Mouse (Mus musculus) ES-E14 (cell line): Measurements from ENCODE around the gene Pnliprp2. TPM values are rescaled to one million over a fixed set of nuclear protein-coding genes. Genes with fewer than 3 reads are reported as not detected.

Experiments
- DNase-seq: peaks from one replicate; pipeline ENCODE4 v3.0.0-alpha.2; 2013; ENCODE audit warnings: low read depth, low spot score
- H3K27ac ChIP-seq: 2 replicates; pipeline ENCODE4 v1.5.1; 2012; ENCODE audit warnings: low read depth, mild to moderate bottlenecking, low read length, moderate library complexity, mixed read lengths; ENCODE audit not compliant: poor library complexity, insufficient read depth, severe bottlenecking
- H3K36me3 ChIP-seq: 2 replicates; pipeline ENCODE4 v1.6.1; 2012; ENCODE audit warnings: mild to moderate bottlenecking, low read length, moderate library complexity, mixed read lengths; ENCODE audit not compliant: control insufficient read depth, poor library complexity, insufficient read depth, severe bottlenecking
- H3K4me1 ChIP-seq, 2 experiments: fragments of 150-350 bp in 1 of 2; sonication (generic) in 1 of 2; 2 replicates each; pipeline ENCODE4 v1.6.1; 2012; ENCODE audit warnings: low read length in 2 of 2, mild to moderate bottlenecking in 1 of 2, mixed read lengths in 1 of 2; ENCODE audit not compliant: control insufficient read depth in 2 of 2, insufficient read depth in 2 of 2, poor library complexity in 1 of 2
- H3K4me3 ChIP-seq, 2 experiments: fragments of 150-350 bp in 1 of 2; sonication (generic) in 1 of 2; 2 replicates each; pipeline ENCODE4 v1.5.1; 2012; ENCODE audit warnings: low read length in 2 of 2, low read depth in 1 of 2, mild to moderate bottlenecking in 1 of 2, mixed read lengths in 1 of 2; ENCODE audit not compliant: insufficient read depth in 1 of 2, poor library complexity in 1 of 2, severe bottlenecking in 1 of 2
- H3K9ac ChIP-seq: 2 replicates; pipeline ENCODE4 v1.6.1; 2012; ENCODE audit warnings: low read depth, mild to moderate bottlenecking, low read length, mixed read lengths; ENCODE audit not compliant: poor library complexity, insufficient read depth, severe bottlenecking
- H3K9me3 ChIP-seq: fragments of 150-350 bp; sonication (generic); 2 replicates; pipeline ENCODE4 v1.6.1; 2012; ENCODE audit warnings: low read depth, mild to moderate bottlenecking, low read length; ENCODE audit not compliant: control insufficient read depth, insufficient read depth
- CHD2 ChIP-seq: IDR thresholded peaks from 2 replicates; pipeline ENCODE4 v1.6.1; 2014; ENCODE audit warnings: mild to moderate bottlenecking, low read depth, low read length, inconsistent platforms
- HCFC1 ChIP-seq: IDR thresholded peaks from 2 replicates; pipeline ENCODE4 v1.6.1; 2012; ENCODE audit warnings: low read length, inconsistent platforms, borderline replicate concordance; ENCODE audit not compliant: insufficient read depth
- MAFK ChIP-seq: IDR thresholded peaks from 2 replicates; pipeline ENCODE4 v1.6.1; 2014; ENCODE audit warnings: mild to moderate bottlenecking, low read depth, low read length, inconsistent platforms; ENCODE audit not compliant: insufficient read depth
- ZC3H11A ChIP-seq: IDR thresholded peaks from 2 replicates; pipeline ENCODE4 v1.6.1; 2012; ENCODE audit warnings: low read depth, mild to moderate bottlenecking, inconsistent platforms, low read length, borderline replicate concordance
- ZNF384 ChIP-seq: IDR thresholded peaks from 2 replicates; pipeline ENCODE4 v1.6.1; 2012; ENCODE audit warnings: low read depth, low read length, inconsistent platforms
- in situ Hi-C, 2 experiments: fragments of 600-800 bp; cut with MboI; formaldehyde crosslinking; loops; one replicate each; pipeline ENCODE4 v1.15.1; 2025; ENCODE audit warnings: low sequenced_read_pairs in 2 of 2, inconsistent platforms in 1 of 2; ENCODE audit not compliant: unreplicated experiment in 2 of 2
- total RNA-seq: library from RNA; depleted of rRNA; stranded (reverse); fragments of 300-350 nt; gene quantifications from 2 replicates; pipeline ENCODE4 v1.2.3, GENCODE M21; 2012

Gene Pnliprp2
- total RNA-seq, 1 experiment: 0.40 TPM

GRCm38 (mm10) chr19:58743736-58744135 lies 15.8 kb upstream of the Pnliprp2 start:
- Histone ChIP-seq H3K27ac (no peak overlapping the region), H3K9ac (no peak overlapping the region), H3K4me3 (no peak overlapping the region), H3K4me1 (no peaks in the 10 kb centered on the region), H3K36me3 (no peaks in the 10 kb centered on the region), H3K9me3 (no peaks in the 10 kb centered on the region)
- TF ChIP-seq HCFC1 (no peak), ZC3H11A (no peak), MAFK (no peak), ZNF384 (no peak), CHD2 (no peak)
- no peak for DNase-seq
- in situ Hi-C loops: no loop called here

- in situ Hi-C loops: no loop called here
- no peak for DNase-seq
- no peak overlapping the region for H3K27ac ChIP-seq
- H3K36me3 ChIP-seq: no peaks in the 10 kb centered on the region
- H3K4me3 ChIP-seq: no peak overlapping the region
- no peaks in the 10 kb centered on the region for H3K4me1 ChIP-seq
- H3K9me3 ChIP-seq: no peaks in the 10 kb centered on the region
- TF ChIP-seq ZC3H11A (no peak), ZNF384 (no peak), MAFK (no peak), CHD2 (no peak), HCFC1 (no peak)
- no peak overlapping the region for H3K9ac ChIP-seq
Measured at GRCm38 (mm10) chr19:58747498-58748000, 12.0 kb upstream of the Pnliprp2 start.

GRCm38 (mm10) chr19:58750822-58751221 lies 8.7 kb upstream of the Pnliprp2 start:
- TF ChIP-seq CHD2 (no peak), MAFK (no peak), ZNF384 (no peak), ZC3H11A (no peak), HCFC1 (no peak)

GRCm38 (mm10) chr19:58751504-58751903 lies 8.0 kb upstream of the Pnliprp2 start:
- no peak for DNase-seq
- TF ChIP-seq ZNF384 (no peak), HCFC1 (no peak), CHD2 (no peak), ZC3H11A (no peak), MAFK (no peak)
- H3K4me3 ChIP-seq: no peak overlapping the region
- in situ Hi-C loops: no loop called here
- H3K9me3 ChIP-seq: no peaks in the 10 kb centered on the region
- H3K36me3 ChIP-seq: no peaks in the 10 kb centered on the region
- H3K27ac ChIP-seq: no peak overlapping the region
- H3K4me1 ChIP-seq: no peaks in the 10 kb centered on the region
- H3K9ac ChIP-seq: no peak overlapping the region

More at GRCm38 (mm10) chr19:58750822-58751221, 8.7 kb upstream of the Pnliprp2 start:
- no peaks in the 10 kb centered on the region for H3K36me3 ChIP-seq
- DNase-seq: no peak
- H3K4me1 ChIP-seq: no peaks in the 10 kb centered on the region
- in situ Hi-C loops: no loop called here
- H3K4me3 ChIP-seq: no peak overlapping the region
- H3K9me3 ChIP-seq: no peaks in the 10 kb centered on the region
- H3K27ac ChIP-seq: no peak overlapping the region
- no peak overlapping the region for H3K9ac ChIP-seq

GRCm38 (mm10) chr19:58758871-58759270 lies 648 bp upstream of the Pnliprp2 start:
- DNase-seq: no peak
- in situ Hi-C loops: no loop called here
- Histone ChIP-seq H3K36me3 (no peaks in the 10 kb centered on the region), H3K9ac (no peak overlapping the region), H3K4me3 (no peak overlapping the region), H3K27ac (no peak overlapping the region), H3K4me1 (no peaks in the 10 kb centered on the region; a peak in 1 of 4 replicates), H3K9me3 (no peaks in the 10 kb centered on the region)
- no peak for TF ChIP-seq ZNF384
- TF ChIP-seq ZC3H11A: no peak
- TF ChIP-seq HCFC1: no peak
- TF ChIP-seq MAFK: no peak
- TF ChIP-seq CHD2: no peak
